Mouse (Mus musculus): ENCODE results near the gene Ugt2a2. TPM values are rescaled to one million over a fixed set of nuclear protein-coding genes. Genes with fewer than 3 reads are reported as not detected.
"Not testable (repeated sequence)": the region's sequence is repeated elsewhere in the genome, so short reads cannot be mapped to it uniquely, and the experiment has no call there.

Ugt2a2 gene
- polyA plus RNA-seq (2015; fragmentation: Nextera tagmentation; extraction: Ambion mirVana): 0.16 TPM in 1 of 2 replicates, not detected in the other

GRCm38 (mm10) chr5:87482160-87482559 lies at the start of gene Ugt2a2:
Gene Ugt2a2, minus strand, starts transcription at chr5:87482260.
- H3K4me1 ChIP-seq (ENCODE audit: control insufficient read depth, insufficient read depth, low read depth, low read length): no peaks in the 10 kb centered on the region
- ATAC-seq: no peak
- no peaks in the 10 kb centered on the region for H3K27me3 ChIP-seq (replicated peaks; ENCODE audit: control insufficient read depth, insufficient read depth, low read length)
- 79% methylated on average over 5 of the region's 5 CpGs for WGBS
- H3K9me3 ChIP-seq (ENCODE audit: control insufficient read depth, low read length): no peaks in the 10 kb centered on the region
- H3K9ac ChIP-seq (ENCODE audit: low read depth, low read length): no peak within 1 kb of the TSS
- H3K27ac ChIP-seq (ENCODE audit: low read depth, low read length): no peak within 1 kb of the TSS
- no peak within 1 kb of the TSS for H3K4me2 ChIP-seq (ENCODE audit: low read length)
- H3K4me3 ChIP-seq (ENCODE audit: low read length): no peak within 1 kb of the TSS
- H3K36me3 ChIP-seq (ENCODE audit: control insufficient read depth, insufficient read depth, low read length): no peaks in the 10 kb centered on the region

GRCm38 (mm10) chr5:87523561-87523960 lies 41.5 kb upstream of the Ugt2a2 start:
- not testable (repeated sequence) for H3K9me3 ChIP-seq (ENCODE audit: control insufficient read depth, low read length); H3K4me2 ChIP-seq (ENCODE audit: low read length); H3K4me1 ChIP-seq (ENCODE audit: control insufficient read depth, insufficient read depth, low read depth, low read length); H3K4me3 ChIP-seq (ENCODE audit: low read length); H3K9ac ChIP-seq (ENCODE audit: low read depth, low read length); H3K27me3 ChIP-seq (replicated peaks; ENCODE audit: control insufficient read depth, insufficient read depth, low read length); H3K36me3 ChIP-seq (ENCODE audit: control insufficient read depth, insufficient read depth, low read length); ATAC-seq; H3K27ac ChIP-seq (ENCODE audit: low read depth, low read length)
- 95% methylated on average over 2 of the region's 2 CpGs for WGBS

- Histone ChIP-seq H3K4me2 (ENCODE audit: low read length) (no peak overlapping the region), H3K27ac (ENCODE audit: low read depth, low read length) (no peak overlapping the region), H3K4me1 (ENCODE audit: control insufficient read depth, insufficient read depth, low read depth, low read length) (no peaks in the 10 kb centered on the region), H3K27me3 (replicated peaks; ENCODE audit: control insufficient read depth, insufficient read depth, low read length) (no peaks in the 10 kb centered on the region), H3K36me3 (ENCODE audit: control insufficient read depth, insufficient read depth, low read length) (no peaks in the 10 kb centered on the region), H3K9ac (ENCODE audit: low read depth, low read length) (no peak overlapping the region), H3K9me3 (ENCODE audit: control insufficient read depth, low read length) (no peaks in the 10 kb centered on the region), H3K4me3 (ENCODE audit: low read length) (no peak overlapping the region)
- 66% methylated on average over 4 of the region's 4 CpGs for WGBS
- no peak for ATAC-seq
These were observed 23.9 kb upstream of the Ugt2a2 start for GRCm38 (mm10) chr5:87505776-87506458.

GRCm38 (mm10) chr5:87502687-87503086 lies 20.6 kb upstream of the Ugt2a2 start:
- H3K4me3 ChIP-seq (ENCODE audit: low read length): no peak overlapping the region
- no peak overlapping the region for H3K27ac ChIP-seq (ENCODE audit: low read depth, low read length)
- WGBS: 76% methylated on average over 1 of the region's 1 CpGs
- no peaks in the 10 kb centered on the region for H3K27me3 ChIP-seq (replicated peaks; ENCODE audit: control insufficient read depth, insufficient read depth, low read length)
- no peaks in the 10 kb centered on the region for H3K36me3 ChIP-seq (ENCODE audit: control insufficient read depth, insufficient read depth, low read length)
- H3K4me1 ChIP-seq (ENCODE audit: control insufficient read depth, insufficient read depth, low read depth, low read length): no peaks in the 10 kb centered on the region
- no peak overlapping the region for H3K4me2 ChIP-seq (ENCODE audit: low read length)
- no peak overlapping the region for H3K9ac ChIP-seq (ENCODE audit: low read depth, low read length)
- H3K9me3 ChIP-seq (ENCODE audit: control insufficient read depth, low read length): no peaks in the 10 kb centered on the region
- ATAC-seq: no peak

- Histone ChIP-seq H3K36me3 (ENCODE audit: control insufficient read depth, insufficient read depth, low read length) (no peaks in the 10 kb centered on the region), H3K27ac (ENCODE audit: low read depth, low read length) (no peak overlapping the region), H3K9me3 (ENCODE audit: control insufficient read depth, low read length) (no peaks in the 10 kb centered on the region), H3K4me2 (ENCODE audit: low read length) (no peak overlapping the region), H3K4me1 (ENCODE audit: control insufficient read depth, insufficient read depth, low read depth, low read length) (no peaks in the 10 kb centered on the region), H3K27me3 (replicated peaks; ENCODE audit: control insufficient read depth, insufficient read depth, low read length) (no peaks in the 10 kb centered on the region), H3K9ac (ENCODE audit: low read depth, low read length) (no peak overlapping the region), H3K4me3 (ENCODE audit: low read length) (no peak overlapping the region)
- ATAC-seq: no peak
These were observed 17.3 kb upstream of the Ugt2a2 start for GRCm38 (mm10) chr5:87499341-87499740.

GRCm38 (mm10) chr5:87498936-87499335 lies 16.9 kb upstream of the Ugt2a2 start:
- Histone ChIP-seq H3K9ac (ENCODE audit: low read depth, low read length) (no peak overlapping the region), H3K27me3 (replicated peaks; ENCODE audit: control insufficient read depth, insufficient read depth, low read length) (no peaks in the 10 kb centered on the region), H3K4me3 (ENCODE audit: low read length) (no peak overlapping the region), H3K4me2 (ENCODE audit: low read length) (no peak overlapping the region), H3K9me3 (ENCODE audit: control insufficient read depth, low read length) (no peaks in the 10 kb centered on the region), H3K36me3 (ENCODE audit: control insufficient read depth, insufficient read depth, low read length) (no peaks in the 10 kb centered on the region), H3K4me1 (ENCODE audit: control insufficient read depth, insufficient read depth, low read depth, low read length) (no peaks in the 10 kb centered on the region), H3K27ac (ENCODE audit: low read depth, low read length) (no peak overlapping the region)
- no peak for ATAC-seq

GRCm38 (mm10) chr5:87490771-87491170 lies 8.7 kb upstream of the Ugt2a2 start, which contains the start of gene Ugt2a1:
Gene Ugt2a1, minus strand, starts transcription at chr5:87490871.
- no peaks in the 10 kb centered on the region for H3K27me3 ChIP-seq (replicated peaks; ENCODE audit: control insufficient read depth, insufficient read depth, low read length)
- no peaks in the 10 kb centered on the region for H3K4me1 ChIP-seq (ENCODE audit: control insufficient read depth, insufficient read depth, low read depth, low read length)
- H3K9me3 ChIP-seq (ENCODE audit: control insufficient read depth, low read length): no peaks in the 10 kb centered on the region
- no peak within 1 kb of the TSS for H3K4me3 ChIP-seq (ENCODE audit: low read length)
- no peaks in the 10 kb centered on the region for H3K36me3 ChIP-seq (ENCODE audit: control insufficient read depth, insufficient read depth, low read length)
- WGBS: 93% methylated on average over 1 of the region's 1 CpGs
- H3K9ac ChIP-seq (ENCODE audit: low read depth, low read length): no peak within 1 kb of the TSS
- no peak for ATAC-seq
- H3K4me2 ChIP-seq (ENCODE audit: low read length): no peak within 1 kb of the TSS
- no peak within 1 kb of the TSS for H3K27ac ChIP-seq (ENCODE audit: low read depth, low read length)

GRCm38 (mm10) chr5:87486706-87487105 lies 4.6 kb upstream of the Ugt2a2 start, which contains the start of gene Gm43638:
Gene Gm43638, minus strand, starts transcription at chr5:87486806.
- not testable (repeated sequence) for H3K9me3 ChIP-seq (ENCODE audit: control insufficient read depth, low read length); ATAC-seq; H3K4me1 ChIP-seq (ENCODE audit: control insufficient read depth, insufficient read depth, low read depth, low read length); H3K4me2 ChIP-seq (ENCODE audit: low read length); H3K36me3 ChIP-seq (ENCODE audit: control insufficient read depth, insufficient read depth, low read length); H3K9ac ChIP-seq (ENCODE audit: low read depth, low read length); H3K27ac ChIP-seq (ENCODE audit: low read depth, low read length); H3K4me3 ChIP-seq (ENCODE audit: low read length); H3K27me3 ChIP-seq (replicated peaks; ENCODE audit: control insufficient read depth, insufficient read depth, low read length)
- 88% methylated on average over 1 of the region's 1 CpGs for WGBS

GRCm38 (mm10) chr5:87458810-87459209 lies 23.2 kb downstream of the Ugt2a2 start:
- Histone ChIP-seq H3K4me2 (ENCODE audit: low read length) (no peak overlapping the region), H3K4me3 (ENCODE audit: low read length) (no peak overlapping the region), H3K9ac (ENCODE audit: low read depth, low read length) (no peak overlapping the region), H3K4me1 (ENCODE audit: control insufficient read depth, insufficient read depth, low read depth, low read length) (no peaks in the 10 kb centered on the region), H3K27ac (ENCODE audit: low read depth, low read length) (no peak overlapping the region), H3K9me3 (ENCODE audit: control insufficient read depth, low read length) (no peaks in the 10 kb centered on the region), H3K27me3 (replicated peaks; ENCODE audit: control insufficient read depth, insufficient read depth, low read length) (no peaks in the 10 kb centered on the region), H3K36me3 (ENCODE audit: control insufficient read depth, insufficient read depth, low read length) (no peaks in the 10 kb centered on the region)
- 33% methylated on average over 1 of the region's 1 CpGs for WGBS
- no peak for ATAC-seq
